Mouse (Mus musculus) heart, embryonic 12.5 days (tissue): ENCODE data around the gene Shh. TPM values are rescaled to one million over a fixed set of nuclear protein-coding genes. Genes with fewer than 3 reads are reported as not detected.

ENCODE experiments used
- ATAC-seq: fragments of 200-750 bp; cut with Nextera tagmentation; 2 replicates; pipeline ENCODE4 v1.8.0; 2017; ENCODE audit warnings: moderate TSS enrichment, moderate library complexity; ENCODE audit not compliant: insufficient number of reproducible peaks, low FRiP score
- H3K27ac ChIP-seq: fragments of 300-500 bp; sonication (generic); 2 replicates; pipeline ENCODE4 v1.5.1; 2016; ENCODE audit warnings: mild to moderate bottlenecking, moderate library complexity; ENCODE audit not compliant: poor library complexity, severe bottlenecking
- H3K27me3 ChIP-seq: fragments of 300-500 bp; sonication (generic); replicated peaks from 2 replicates; pipeline ENCODE4 v1.6.1; 2016; ENCODE audit warnings: mild to moderate bottlenecking, moderate library complexity
- H3K36me3 ChIP-seq: fragments of 300-500 bp; sonication (generic); 2 replicates; pipeline ENCODE4 v1.6.1; 2016; ENCODE audit warnings: mild to moderate bottlenecking, moderate library complexity
- H3K4me1 ChIP-seq: fragments of 300-500 bp; sonication (generic); replicated peaks from 2 replicates; pipeline ENCODE4 v1.6.1; 2016; ENCODE audit warnings: mild to moderate bottlenecking
- H3K4me2 ChIP-seq: fragments of 300-500 bp; sonication (generic); 2 replicates; pipeline ENCODE4 v1.6.1; 2016; ENCODE audit warnings: mild to moderate bottlenecking, moderate library complexity
- H3K4me3 ChIP-seq: fragments of 300-500 bp; sonication (generic); 2 replicates; pipeline ENCODE4 v1.5.1; 2016; ENCODE audit warnings: mild to moderate bottlenecking
- H3K9ac ChIP-seq: fragments of 300-500 bp; sonication (generic); 2 replicates; pipeline ENCODE4 v1.6.1; 2016; ENCODE audit warnings: mild to moderate bottlenecking, moderate library complexity
- H3K9me3 ChIP-seq: fragments of 300-500 bp; sonication (generic); replicated peaks from 2 replicates; pipeline ENCODE4 v1.6.1; 2016; ENCODE audit warnings: mild to moderate bottlenecking, moderate library complexity
- WGBS: fragments of 180-500 bp; shearing (Covaris S2); methylation state at CpG from one replicate; pipeline ENCODE4 v1.1.7; 2016; 5-methylcytosine and 5-hydroxymethylcytosine counted together
- polyA plus RNA-seq: library from polyadenylated mRNA; unstranded; fragments of >200 nt; fragmentation: Nextera tagmentation; extraction: Ambion mirVana; gene quantifications from 2 replicates; pipeline ENCODE4 v1.2.1, GENCODE M21; 2016

Gene Shh
- polyA plus RNA-seq = 0.09 and 0.30 TPM in 2 replicates

- no peak within 1 kb of the TSS for H3K27ac ChIP-seq
- no peak within 1 kb of the TSS for H3K9ac ChIP-seq
- no peak for ATAC-seq
- no peaks in the 10 kb centered on the region for H3K9me3 ChIP-seq
- H3K4me2 ChIP-seq = peak within 1 kb of the TSS; percentile 71
- H3K4me3 ChIP-seq = peak within 1 kb of the TSS; percentile 44
- no peaks in the 10 kb centered on the region for H3K36me3 ChIP-seq
- under 1% methylated on average over 31 of the region's 31 CpGs for WGBS
- H3K27me3 ChIP-seq = peaks cover 99% of the 10 kb centered on the region
- H3K4me1 ChIP-seq = peaks cover 28% of the 10 kb centered on the region
These were observed at the start of gene Shh for GRCm38 (mm10) chr5:28466760-28467306. TSS of gene Shh (minus strand) at chr5:28467256.

GRCm38 (mm10) chr5:28500792-28501439 lies 33.9 kb upstream of the Shh start:
- WGBS = 60% methylated on average over 4 of the region's 4 CpGs
- no peaks in the 10 kb centered on the region for H3K36me3 ChIP-seq
- H3K27ac ChIP-seq = no peak overlapping the region
- no peaks in the 10 kb centered on the region for H3K4me1 ChIP-seq
- H3K4me2 ChIP-seq = no peak overlapping the region
- H3K9ac ChIP-seq = no peak overlapping the region
- H3K4me3 ChIP-seq = no peak overlapping the region
- H3K27me3 ChIP-seq = no peaks in the 10 kb centered on the region
- ATAC-seq = no peak
- no peaks in the 10 kb centered on the region for H3K9me3 ChIP-seq

GRCm38 (mm10) chr5:28498846-28499245 lies 31.8 kb upstream of the Shh start:
- Histone ChIP-seq H3K27ac (no peak overlapping the region), H3K27me3 (no peaks in the 10 kb centered on the region), H3K9me3 (no peaks in the 10 kb centered on the region), H3K4me3 (no peak overlapping the region), H3K36me3 (no peaks in the 10 kb centered on the region), H3K4me2 (no peak overlapping the region), H3K9ac (no peak overlapping the region), H3K4me1 (no peaks in the 10 kb centered on the region)
- 86% methylated on average over 4 of the region's 4 CpGs for WGBS
- ATAC-seq = no peak

DNA sequence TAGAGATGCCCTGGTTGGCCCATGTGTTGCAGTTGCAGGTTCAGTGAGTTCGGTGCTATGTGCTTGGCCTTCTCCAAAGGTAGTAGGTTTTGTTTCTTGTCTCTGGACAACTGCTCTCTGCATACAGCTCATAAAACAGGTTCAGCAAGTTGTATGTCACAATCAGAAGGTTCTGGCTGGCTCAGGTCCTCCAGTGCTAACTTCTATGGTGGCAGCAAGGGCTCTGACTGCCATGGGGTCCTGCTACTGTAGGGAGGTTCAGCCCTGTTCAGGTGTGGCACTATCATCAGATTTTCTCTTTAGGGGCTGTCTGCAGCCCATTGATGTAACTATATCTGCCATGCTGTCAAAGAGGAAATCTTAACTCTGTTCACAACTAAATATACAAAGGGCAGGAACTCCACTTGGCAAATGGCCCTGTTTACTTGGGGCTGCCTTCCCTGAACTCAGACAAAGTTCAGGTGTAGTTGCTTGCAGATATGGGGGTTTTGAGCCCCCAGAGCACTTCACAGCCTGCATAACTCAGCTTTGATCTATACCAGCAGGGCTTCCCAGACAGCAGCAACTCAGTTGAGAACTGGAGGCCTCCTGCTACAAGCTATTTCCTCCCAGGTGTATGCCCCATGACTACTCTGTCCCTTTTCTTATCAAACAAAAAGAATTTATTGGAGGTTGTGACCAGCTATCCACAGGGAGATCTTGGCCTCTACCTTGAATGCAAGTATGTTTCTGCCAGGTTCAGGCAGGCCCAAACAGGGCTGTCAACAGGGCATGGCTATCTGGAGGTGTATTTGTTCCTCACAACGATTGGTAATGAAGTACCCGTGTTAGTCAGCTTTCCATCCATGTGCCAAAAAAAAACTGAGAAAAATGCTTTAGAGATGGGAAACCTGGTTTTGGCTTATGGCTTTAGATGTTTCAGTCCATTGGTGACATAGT lies 28.9 kb upstream of the Shh start:
- ATAC-seq = no peak
- WGBS = 84% methylated on average over 3 of the region's 3 CpGs

GRCm38 (mm10) chr5:28493550-28493949 lies 26.5 kb upstream of the Shh start:
- Histone ChIP-seq H3K4me2 (no peak overlapping the region), H3K27ac (no peak overlapping the region), H3K9ac (no peak overlapping the region), H3K9me3 (no peaks in the 10 kb centered on the region), H3K4me1 (no peaks in the 10 kb centered on the region), H3K36me3 (no peaks in the 10 kb centered on the region), H3K4me3 (no peak overlapping the region), H3K27me3 (no peaks in the 10 kb centered on the region)
- no peak for ATAC-seq
- 68% methylated on average over 3 of the region's 3 CpGs for WGBS

More for the DNA sequence above, 28.9 kb upstream of the Shh start:
- no peaks in the 10 kb centered on the region for H3K36me3 ChIP-seq
- H3K27me3 ChIP-seq = no peaks in the 10 kb centered on the region
- H3K27ac ChIP-seq = no peak overlapping the region
- H3K9ac ChIP-seq = no peak overlapping the region
- H3K4me1 ChIP-seq = no peaks in the 10 kb centered on the region
- H3K4me2 ChIP-seq = no peak overlapping the region
- no peak overlapping the region for H3K4me3 ChIP-seq
- H3K9me3 ChIP-seq = no peaks in the 10 kb centered on the region

DNA sequence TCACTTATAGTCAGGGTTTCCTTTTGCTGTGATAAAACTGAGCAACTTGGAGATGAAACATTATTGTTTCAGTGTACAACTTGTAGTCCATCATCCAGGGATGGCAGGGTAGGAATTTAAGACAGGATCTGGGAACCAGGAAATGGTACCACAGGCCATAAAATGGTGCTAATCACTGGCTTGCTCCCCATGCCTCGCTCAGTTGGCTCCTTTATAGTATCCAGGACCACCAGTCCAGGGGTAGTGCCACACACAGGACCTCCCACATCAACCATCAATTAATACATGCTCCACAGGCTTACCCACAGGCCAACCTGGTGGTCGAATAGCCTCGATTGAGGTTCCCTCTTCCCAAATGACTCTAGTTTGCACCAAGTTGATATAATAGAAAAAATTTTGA lies 15.9 kb upstream of the Shh start:
- no peak overlapping the region for H3K27ac ChIP-seq
- no peaks in the 10 kb centered on the region for H3K9me3 ChIP-seq
- H3K4me1 ChIP-seq = no peaks in the 10 kb centered on the region
- H3K4me2 ChIP-seq = no peak overlapping the region
- H3K27me3 ChIP-seq = no peaks in the 10 kb centered on the region
- H3K4me3 ChIP-seq = no peak overlapping the region
- no peak for ATAC-seq
- no peak overlapping the region for H3K9ac ChIP-seq
- no peaks in the 10 kb centered on the region for H3K36me3 ChIP-seq
- 63% methylated on average over 3 of the region's 3 CpGs for WGBS

- 53% methylated on average over 2 of the region's 2 CpGs for WGBS
These were observed 14.7 kb upstream of the Shh start for GRCm38 (mm10) chr5:28481730-28482129.

DNA sequence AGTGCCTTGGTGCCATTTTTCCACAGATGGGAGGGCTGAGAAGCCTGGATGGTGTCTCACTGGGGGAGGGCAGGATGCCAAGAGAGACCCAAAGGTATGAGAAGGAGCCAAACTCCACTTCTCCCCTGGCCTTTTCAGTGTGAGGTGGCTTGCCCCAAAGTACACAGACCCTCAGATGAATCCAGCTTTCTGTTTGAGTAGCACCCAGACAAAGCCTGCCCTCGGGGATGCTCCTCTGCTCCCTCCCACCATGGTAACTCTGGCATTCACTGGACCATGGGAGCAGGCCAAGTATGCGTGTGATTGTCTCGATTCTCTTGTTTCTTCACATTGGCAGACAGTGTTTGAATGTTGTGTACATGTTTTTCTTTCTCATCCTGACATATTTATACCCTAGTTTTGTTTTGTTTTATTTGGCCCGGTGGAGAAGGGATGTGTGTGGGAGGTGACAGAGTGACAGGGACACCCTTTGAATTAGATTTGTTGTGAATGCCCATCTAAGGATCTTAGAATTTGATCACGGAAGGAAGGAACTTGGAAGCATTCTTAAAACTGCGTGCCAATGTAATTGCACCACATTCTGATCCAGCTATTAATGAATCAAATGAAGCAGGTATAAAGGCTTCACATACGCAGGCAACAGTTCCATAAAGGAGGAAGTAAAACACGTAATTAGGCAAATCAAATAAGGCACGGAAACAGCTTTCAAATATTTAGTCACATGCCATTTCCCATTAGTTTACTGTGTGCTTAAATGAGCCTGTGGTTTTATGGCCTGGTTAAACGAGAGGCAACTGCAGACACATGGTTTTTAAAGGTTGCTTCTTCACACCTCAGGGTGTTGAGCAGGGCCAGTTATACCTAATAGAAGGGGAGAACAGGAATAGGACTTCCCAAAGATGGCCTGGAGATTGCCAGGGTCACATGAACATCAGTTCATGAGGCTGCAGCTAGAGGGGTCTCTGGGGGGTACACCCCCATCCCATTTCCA lies 9.6 kb upstream of the Shh start:
- Histone ChIP-seq H3K4me1 (no peaks in the 10 kb centered on the region), H3K9me3 (no peaks in the 10 kb centered on the region), H3K36me3 (no peaks in the 10 kb centered on the region), H3K27ac (no peak overlapping the region), H3K4me3 (no peak overlapping the region), H3K27me3 (peaks cover 25% of the 10 kb centered on the region), H3K9ac (no peak overlapping the region), H3K4me2 (no peak overlapping the region)
- WGBS = 73% methylated on average over 10 of the region's 10 CpGs
- ATAC-seq = no peak

More at GRCm38 (mm10) chr5:28481730-28482129, 14.7 kb upstream of the Shh start:
- Histone ChIP-seq H3K36me3 (no peaks in the 10 kb centered on the region), H3K27ac (no peak overlapping the region), H3K4me3 (no peak overlapping the region), H3K4me1 (no peaks in the 10 kb centered on the region), H3K4me2 (no peak overlapping the region), H3K27me3 (no peaks in the 10 kb centered on the region), H3K9ac (no peak overlapping the region), H3K9me3 (no peaks in the 10 kb centered on the region)
- no peak for ATAC-seq

DNA sequence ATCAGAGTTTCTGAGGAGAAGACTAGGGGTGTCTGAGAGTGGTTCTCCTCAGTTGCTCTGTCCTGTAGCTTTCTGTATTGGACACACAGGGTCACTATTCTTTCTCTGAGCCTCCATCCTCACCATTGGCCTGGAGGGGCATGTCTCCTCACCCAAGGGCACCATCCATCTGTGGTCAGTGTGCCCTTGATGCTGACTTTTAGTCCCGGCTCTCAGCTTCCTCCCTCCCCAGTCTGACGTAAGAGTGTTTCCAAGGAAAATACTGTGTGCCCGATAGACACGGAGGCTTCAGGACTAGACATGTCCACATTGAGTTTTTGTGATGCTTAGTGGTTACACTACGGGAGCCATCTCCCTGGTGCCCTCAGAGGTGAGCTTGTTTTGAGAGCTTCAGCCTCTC lies 6.5 kb upstream of the Shh start:
- 75% methylated on average over 5 of the region's 5 CpGs for WGBS
- H3K36me3 ChIP-seq = no peaks in the 10 kb centered on the region
- H3K9me3 ChIP-seq = no peaks in the 10 kb centered on the region
- no peak overlapping the region for H3K4me3 ChIP-seq
- H3K9ac ChIP-seq = no peak overlapping the region
- H3K27me3 ChIP-seq = peaks cover 55% of the 10 kb centered on the region
- no peak overlapping the region for H3K27ac ChIP-seq
- no peak for ATAC-seq
- H3K4me1 ChIP-seq = no peaks in the 10 kb centered on the region
- H3K4me2 ChIP-seq = no peak overlapping the region

DNA sequence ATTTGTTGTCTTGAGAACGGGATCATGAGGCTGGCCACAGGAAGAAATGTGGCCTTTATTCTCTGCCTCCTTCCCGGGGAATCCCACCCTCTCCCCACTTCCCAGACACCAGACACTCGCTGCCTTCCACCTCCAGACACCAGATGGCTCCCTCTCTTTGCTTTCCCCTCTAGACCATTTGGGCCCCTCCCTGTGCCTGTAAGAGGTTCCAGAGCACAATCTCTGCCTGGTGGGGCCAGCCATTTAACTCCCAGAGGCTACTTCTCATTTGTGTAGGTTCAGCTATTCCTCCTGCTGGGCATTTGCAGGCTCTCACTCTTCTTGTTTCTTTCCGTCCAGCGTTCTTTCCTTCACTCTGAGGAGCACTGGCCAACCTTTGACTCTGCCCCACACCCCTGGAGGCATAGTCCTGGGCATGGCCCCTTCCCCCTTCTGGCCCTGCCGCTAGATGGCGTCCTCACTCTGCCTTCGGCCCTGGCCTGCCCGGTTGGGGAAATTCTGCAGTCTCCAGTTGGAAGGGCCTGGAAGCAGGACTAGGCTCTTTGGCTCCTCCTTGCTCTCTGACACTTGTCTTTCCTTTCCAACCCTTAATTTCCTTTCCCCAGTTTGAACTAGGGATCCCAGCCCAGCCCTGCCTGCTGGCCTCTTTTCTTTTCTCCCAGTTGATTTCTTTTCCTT lies 2.6 kb upstream of the Shh start:
- no peaks in the 10 kb centered on the region for H3K36me3 ChIP-seq
- H3K4me3 ChIP-seq = no peak overlapping the region
- no peak overlapping the region for H3K27ac ChIP-seq
- H3K9me3 ChIP-seq = no peaks in the 10 kb centered on the region
- ATAC-seq = no peak
- H3K27me3 ChIP-seq = peaks cover 90% of the 10 kb centered on the region
- WGBS = 6% methylated on average over 9 of the region's 9 CpGs
- H3K9ac ChIP-seq = no peak overlapping the region
- H3K4me2 ChIP-seq = no peak overlapping the region
- H3K4me1 ChIP-seq = peaks cover 18% of the 10 kb centered on the region
